ENCODE assay signal across 8 mouse cellular contexts in genomic region chr7:66108961-66109854, GRCm38 (mm10). TPM values are rescaled to one million over a fixed set of nuclear protein-coding genes. Genes with fewer than 3 reads are reported as not detected.
DNase-seq lines count a peak whose midpoint lies in the region; ATAC-seq lines count a peak whose summit lies in the region.

Gene Chsy1 (plus strand): TSS chr7:66109515.

- H3K27ac ChIP-seq in embryonic facial prominence, embryonic 12.5 days, result peak within 1 kb of the TSS; percentile 93
- H3K27ac ChIP-seq in limb, embryonic 11.5 days (replicated peaks; ENCODE audit: low read depth, low read length), result peak within 1 kb of the TSS; percentile 92
- peak within 1 kb of the TSS; percentile 95 for H3K27ac ChIP-seq in midbrain, embryonic 13.5 days

- H3K36me3 ChIP-seq in embryonic facial prominence, embryonic 12.5 days, result peaks cover 1% of the 10 kb centered on the region
- H3K36me3 ChIP-seq in limb, embryonic 11.5 days (ENCODE audit: control insufficient read depth, insufficient read depth, low read length), result no peaks in the 10 kb centered on the region
- H3K36me3 ChIP-seq in midbrain, embryonic 13.5 days, result no peaks in the 10 kb centered on the region

- peak; percentile 69 for ATAC-seq in embryonic facial prominence, embryonic 12.5 days (ENCODE audit: insufficient number of reproducible peaks, insufficient read depth, low FRiP score, low TSS enrichment)
- ATAC-seq in limb, embryonic 11.5 days (ENCODE audit: insufficient number of reproducible peaks, low FRiP score, low TSS enrichment, low read depth), result peak; percentile 90
- peak; percentile 91 for ATAC-seq in midbrain, embryonic 13.5 days

- H3K4me1 ChIP-seq in embryonic facial prominence, embryonic 12.5 days, result peaks cover 22% of the 10 kb centered on the region
- H3K4me1 ChIP-seq in limb, embryonic 11.5 days (ENCODE audit: control insufficient read depth, insufficient read depth, low read length), result no peaks in the 10 kb centered on the region
- H3K4me1 ChIP-seq in midbrain, embryonic 13.5 days (replicated peaks), result peaks cover 37% of the 10 kb centered on the region

- no peaks in the 10 kb centered on the region for H3K9me3 ChIP-seq in embryonic facial prominence, embryonic 12.5 days
- H3K9me3 ChIP-seq in limb, embryonic 11.5 days (ENCODE audit: control insufficient read depth, low read length), result no peaks in the 10 kb centered on the region
- no peaks in the 10 kb centered on the region for H3K9me3 ChIP-seq in midbrain, embryonic 13.5 days

- peak within 1 kb of the TSS; percentile 97 for H3K4me3 ChIP-seq in embryonic facial prominence, embryonic 12.5 days
- H3K4me3 ChIP-seq in limb, embryonic 11.5 days (ENCODE audit: low read depth, low read length), result peak within 1 kb of the TSS; percentile 94
- peak within 1 kb of the TSS; percentile 93 for H3K4me3 ChIP-seq in midbrain, embryonic 13.5 days (replicated peaks)

- no peaks in the 10 kb centered on the region for H3K27me3 ChIP-seq in embryonic facial prominence, embryonic 12.5 days
- H3K27me3 ChIP-seq in limb, embryonic 11.5 days (ENCODE audit: control insufficient read depth, insufficient read depth, low read length), result no peaks in the 10 kb centered on the region
- H3K27me3 ChIP-seq in midbrain, embryonic 13.5 days, result peaks cover 9% of the 10 kb centered on the region; the same call in 1 of the 2 replicates

- peak; percentile 96 for DNase-seq in 3134 (ENCODE audit: extremely low read depth, insufficient read length, low spot score)
- peak; percentile 92 to 94 for DNase-seq in adrenal gland, postnatal 36 days
- peak; percentile 94 for DNase-seq in heart, adult 18-20 months
- peak; percentile 89 for DNase-seq in kidney, adult 18-20 months
- DNase-seq in limb, embryonic 11.5 days (ENCODE audit: low spot score), result peak; percentile 94
- peak; percentile 70 for DNase-seq in spleen, adult 12 weeks (ENCODE audit: low spot score)

- peak within 1 kb of the TSS; percentile 84 for H3K4me2 ChIP-seq in embryonic facial prominence, embryonic 12.5 days (replicated peaks)
- peak within 1 kb of the TSS; percentile 78 for H3K4me2 ChIP-seq in limb, embryonic 11.5 days (ENCODE audit: low read depth, severe bottlenecking)
- H3K4me2 ChIP-seq in midbrain, embryonic 13.5 days (replicated peaks), result peak within 1 kb of the TSS; percentile 95

- H3K9ac ChIP-seq in embryonic facial prominence, embryonic 12.5 days, result peak within 1 kb of the TSS; percentile 97
- peak within 1 kb of the TSS; percentile 96 for H3K9ac ChIP-seq in limb, embryonic 11.5 days (ENCODE audit: low read length)
- peak within 1 kb of the TSS; percentile 97 for H3K9ac ChIP-seq in midbrain, embryonic 13.5 days (replicated peaks)

- under 1% methylated on average over 96 of the region's 123 CpGs for WGBS in embryonic facial prominence, embryonic 12.5 days
- under 1% methylated on average over 97 of the region's 123 CpGs for WGBS in limb, embryonic 11.5 days
- under 1% methylated on average over 98 of the region's 123 CpGs for WGBS in midbrain, embryonic 13.5 days

RNA-seq across cellular contexts. Expression of gene Chsy1, which starts in this region (rescaled TPM):
- 10 to 100 TPM; 15.0 to 18.5 TPM for total RNA-seq in adrenal gland, postnatal 36 days (2021)
- 20.7 and 21.2 TPM in 2 replicates for polyA plus RNA-seq in embryonic facial prominence, embryonic 12.5 days (2016; fragmentation: Nextera tagmentation; extraction: Ambion mirVana)
- total RNA-seq in heart, adult 18-20 months (2021), result 10 to 100 TPM in 1 of 2 experiments, 1 to 10 TPM in 1; 9.7 to 11.8 TPM
- polyA plus RNA-seq in limb, embryonic 11.5 days (2014; fragmentation: Nextera tagmentation; extraction: Ambion mirVana), result 23.9 and 27.1 TPM in 2 replicates
- 11.1 and 11.8 TPM in 2 replicates for polyA plus RNA-seq in midbrain, embryonic 13.5 days (2015; fragmentation: Nextera tagmentation; extraction: Ambion mirVana)

Comparison
In these comparisons a context has a peak if more than half of its experiments do, and no peak if none do; other contexts are left out.
1. Peak in every context shown above with its lines: DNase-seq, ATAC-seq, H3K4me3 ChIP-seq and H3K27ac ChIP-seq.